Mouse (Mus musculus) fat pad, adult 2 months (tissue): ENCODE measurements around the gene Ubc.
"Not testable (repeated sequence)": the region's sequence is repeated elsewhere in the genome, so short reads cannot be mapped to it uniquely, and the experiment has no call there.

Source experiments
- DNase-seq: peaks from one replicate; pipeline ENCODE4 v3.0.0-alpha.2; 2011; ENCODE audit warnings: low read depth, low spot score; ENCODE audit errors: extremely low read depth

The Ubc gene

DNA sequence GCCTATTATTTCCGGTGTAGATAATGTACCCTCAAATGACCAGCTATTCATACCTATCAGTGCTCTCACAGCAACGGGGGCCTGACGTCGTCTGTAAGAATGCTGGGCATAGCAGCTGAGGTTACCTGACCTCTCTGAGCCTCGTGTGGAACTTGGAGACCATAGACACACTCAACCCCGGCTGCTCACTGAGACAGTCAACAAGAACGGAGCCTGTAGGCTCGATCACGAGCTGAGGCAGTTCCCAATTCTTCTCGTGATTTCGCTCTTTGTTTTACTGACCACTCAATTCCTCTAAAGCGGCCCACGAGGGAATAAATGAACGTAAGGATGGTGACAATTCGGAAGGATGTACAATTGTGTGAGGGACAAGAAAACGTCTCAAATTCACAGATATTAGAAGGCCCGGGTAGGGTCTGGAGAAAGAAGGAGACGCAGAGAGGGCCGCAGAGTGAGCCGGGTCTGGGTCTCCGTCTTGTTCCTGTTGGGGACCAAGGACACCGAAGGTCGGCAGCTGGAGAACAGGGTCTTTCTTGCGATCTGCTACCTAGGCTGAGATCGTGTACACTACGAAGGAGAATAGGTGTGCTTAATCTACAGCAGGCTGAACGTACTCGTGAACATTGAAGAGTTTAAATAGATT lies 15.0 kb upstream of the Ubc start:
- no peak for DNase-seq

DNA sequence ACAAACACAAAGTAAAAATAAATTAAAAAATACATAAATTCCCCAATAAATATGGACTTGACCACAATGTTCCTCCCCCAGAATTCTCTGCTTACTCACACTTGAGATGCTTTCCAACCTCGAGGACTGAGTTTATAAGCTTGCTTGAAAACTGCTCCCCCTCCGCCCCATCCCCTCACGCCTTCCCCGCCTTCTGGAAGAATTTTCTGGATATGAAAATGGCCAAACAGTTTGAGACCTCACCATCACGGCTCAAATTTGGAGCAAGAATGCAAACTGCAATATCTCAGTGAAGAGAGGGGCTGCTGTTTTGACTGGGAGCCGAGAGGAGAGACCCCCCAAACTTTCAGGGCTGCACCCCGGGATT lies 14.5 kb upstream of the Ubc start:
- DNase-seq: no peak

DNA sequence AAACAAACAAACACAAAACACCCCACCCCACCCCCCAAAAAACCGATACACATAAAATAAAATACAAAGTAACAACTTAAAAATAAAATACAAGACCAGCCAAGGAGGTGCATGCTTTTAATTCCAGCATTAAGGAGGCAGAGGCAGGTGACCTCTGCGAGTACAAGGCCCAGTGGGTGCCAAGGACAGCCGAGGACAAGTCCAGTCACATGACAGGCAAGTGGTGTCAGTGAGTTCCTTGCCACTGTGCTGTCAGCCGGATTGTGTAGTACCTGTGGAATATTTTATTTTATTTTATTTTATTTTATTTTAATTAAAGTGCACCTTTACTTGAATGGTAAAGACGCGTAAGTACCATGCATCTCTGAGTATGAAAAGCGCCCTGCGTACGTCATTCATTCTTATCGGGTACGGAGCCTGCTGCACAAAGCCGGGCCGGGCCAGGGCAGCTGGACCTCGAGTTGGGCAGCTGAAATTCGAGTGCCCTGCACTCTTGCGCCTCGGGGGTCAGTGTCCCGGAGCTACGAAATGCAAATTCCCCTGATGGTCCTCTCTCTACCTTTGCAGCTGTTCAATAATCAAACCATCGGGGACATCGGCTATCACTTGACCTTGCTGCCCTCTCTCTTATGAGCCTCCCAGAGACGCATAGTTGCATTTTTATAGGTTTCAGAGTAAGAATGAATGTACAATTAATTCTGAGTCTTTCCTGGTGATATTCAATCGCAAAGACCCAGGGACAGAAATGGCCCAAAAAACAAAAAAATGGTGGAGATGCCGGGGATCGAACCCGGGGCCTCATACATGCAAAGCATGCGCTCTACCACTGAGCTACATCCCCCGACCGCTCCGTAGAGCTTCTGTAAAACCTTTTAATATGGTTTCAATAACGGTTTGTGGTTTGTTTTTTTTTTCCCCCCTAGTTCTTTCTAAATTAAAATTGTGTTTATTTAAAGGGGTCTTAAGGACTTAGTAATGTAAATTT lies 13.8 kb upstream of the Ubc start:
- DNase-seq: no peak

DNA sequence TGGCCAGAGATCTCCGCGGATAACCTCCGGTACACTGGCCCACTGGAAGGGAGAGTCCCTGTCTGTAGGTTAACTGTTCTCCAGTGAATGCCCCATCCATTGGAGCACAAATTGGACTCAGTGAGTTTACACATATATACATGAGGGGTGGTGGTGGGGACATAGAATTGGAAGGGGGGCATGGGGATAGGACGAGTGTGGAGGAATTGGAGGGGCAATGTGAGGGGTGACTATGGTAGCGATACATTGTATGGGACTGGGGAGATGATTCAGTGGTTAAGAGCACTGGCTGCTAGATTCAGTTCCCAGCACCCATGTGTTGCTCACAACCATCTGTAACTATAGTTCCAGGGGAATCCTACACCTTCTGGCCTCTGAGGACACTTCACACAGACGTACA lies 13.0 kb upstream of the Ubc start:
- DNase-seq: no peak

DNA sequence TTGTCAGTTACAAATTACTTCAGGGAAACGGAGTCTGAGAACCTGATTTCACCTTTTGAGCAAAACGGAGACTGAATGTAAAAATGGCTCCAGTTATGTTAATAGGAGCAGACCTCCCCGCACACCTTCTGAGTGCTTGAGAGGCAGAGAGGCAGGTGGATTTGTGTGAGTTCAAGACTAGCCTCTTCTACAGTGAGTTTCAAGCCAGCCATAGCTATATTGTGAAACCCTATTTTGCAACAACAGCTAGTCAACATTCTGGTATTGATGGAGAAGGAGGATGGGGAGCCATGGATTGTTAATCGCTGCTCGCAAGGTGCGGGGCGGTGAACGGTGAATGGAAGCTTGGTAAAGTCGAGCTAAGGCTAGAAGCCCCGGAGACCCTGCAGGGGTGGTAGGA lies 12.5 kb upstream of the Ubc start:
- DNase-seq: no peak

DNA sequence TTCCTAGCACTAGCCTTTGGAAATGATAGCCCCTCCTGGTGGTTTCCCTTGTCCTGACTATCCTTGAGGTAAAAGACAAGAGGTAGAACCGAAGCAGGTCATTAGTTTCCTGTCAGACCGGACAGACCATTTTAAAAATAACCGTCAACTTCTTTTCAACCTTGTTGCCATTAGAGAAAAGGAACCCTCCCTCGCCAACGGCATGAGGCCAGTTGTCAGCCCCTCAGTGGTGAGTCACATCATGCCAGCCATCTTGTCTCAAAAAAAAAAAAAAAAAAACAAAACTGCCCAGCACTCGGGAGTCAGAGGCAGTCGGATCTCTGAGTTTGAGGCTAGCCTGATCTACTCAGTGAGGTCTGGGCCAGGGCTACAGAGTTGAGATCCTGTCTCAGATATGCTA lies 10.9 kb upstream of the Ubc start:
- no peak for DNase-seq

DNA sequence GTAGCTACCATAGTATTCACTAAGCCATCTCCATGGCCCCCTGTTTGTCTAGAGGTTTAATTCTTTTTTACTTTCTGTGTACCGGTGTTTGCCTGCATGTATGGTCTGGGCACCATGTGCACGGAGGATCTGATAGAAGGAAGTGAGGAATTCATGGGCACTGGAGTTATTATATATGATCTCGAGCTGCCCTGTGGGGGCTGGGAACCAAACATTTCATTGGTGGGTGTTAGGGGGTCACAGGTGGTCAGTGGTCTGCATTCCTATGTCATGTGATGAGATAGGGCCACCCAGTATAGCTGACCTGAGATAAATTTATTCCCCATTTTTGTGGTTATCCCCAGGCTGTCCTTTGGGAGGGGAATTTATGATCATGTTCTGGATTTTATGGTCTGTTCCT lies 5.0 kb upstream of the Ubc start:
- DNase-seq: no peak

DNA sequence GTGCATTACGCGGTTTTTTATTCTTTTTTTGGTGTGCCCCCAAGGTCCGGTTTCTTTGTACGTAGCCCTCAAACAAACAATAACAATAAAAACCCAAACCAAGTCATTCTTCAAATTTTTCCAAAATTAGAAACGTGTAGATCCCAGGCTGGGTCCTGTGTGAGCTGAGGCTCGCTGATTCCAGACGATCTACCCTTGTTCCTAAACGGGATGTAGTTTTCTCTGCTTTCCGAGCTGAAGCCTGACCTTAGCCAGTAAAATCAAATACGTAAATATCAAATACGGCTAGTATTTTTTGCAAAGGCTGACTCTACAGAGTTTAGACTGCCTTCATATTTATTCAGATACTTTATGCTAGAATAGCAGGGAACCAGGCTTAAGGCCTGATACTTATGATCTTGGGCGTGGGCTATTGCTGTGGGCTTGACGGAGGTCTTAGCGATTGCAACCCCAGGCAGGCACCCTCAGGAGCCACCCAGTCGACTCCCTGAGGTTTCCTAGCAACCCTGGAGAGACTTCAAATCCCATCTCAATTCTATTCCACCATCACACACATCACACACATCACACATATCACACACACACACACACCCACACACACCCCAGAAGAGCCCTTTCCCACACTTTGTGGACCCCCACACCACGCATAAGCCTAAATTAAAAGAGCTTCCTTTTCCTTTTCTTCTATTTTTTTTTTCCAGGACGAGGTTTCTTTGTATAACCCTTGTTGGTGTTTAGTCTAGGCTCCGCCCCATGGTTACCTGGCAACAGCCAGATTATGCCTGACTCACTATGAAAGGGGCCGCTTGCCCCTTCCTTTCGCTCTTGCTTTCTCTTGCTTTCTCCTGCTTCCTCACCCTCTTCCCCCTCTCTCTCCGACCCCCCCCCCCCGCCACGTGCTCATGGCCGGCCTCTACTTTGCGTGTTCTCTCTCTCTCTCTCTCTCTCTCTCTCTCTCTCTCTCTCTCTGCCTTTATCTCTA lies 3.9 kb upstream of the Ubc start:
- DNase-seq: no peak

DNA sequence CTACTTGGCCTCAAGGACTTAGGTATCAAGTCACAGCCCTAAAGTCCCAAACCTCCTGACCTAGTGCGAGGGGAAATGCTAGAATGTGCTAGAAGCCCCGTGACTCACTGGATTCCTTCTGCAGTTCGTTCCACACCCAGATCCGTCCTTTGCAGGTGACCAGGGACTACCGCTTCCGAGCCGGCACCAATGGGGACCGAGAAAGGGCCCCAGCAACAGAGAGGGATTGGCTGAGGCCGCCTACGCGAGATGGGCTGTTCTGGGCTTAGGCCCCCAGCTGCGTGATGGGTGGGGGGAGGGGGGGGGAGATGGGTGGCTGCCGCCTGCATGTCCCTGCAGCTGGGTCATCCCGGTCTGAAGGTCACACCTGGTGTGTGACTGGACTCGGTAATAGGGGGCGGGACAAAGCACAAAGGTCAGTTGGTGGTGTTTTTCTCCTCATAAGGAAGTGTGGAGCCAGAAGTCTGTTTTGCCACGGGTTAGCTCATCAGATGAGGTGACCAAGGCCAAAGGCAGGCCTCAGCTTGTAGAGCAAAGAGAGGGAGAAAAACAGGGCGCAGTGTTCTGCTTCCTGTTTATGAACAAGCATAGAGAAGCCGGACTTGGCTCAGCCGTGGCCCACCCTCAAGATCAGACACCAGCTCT lies 3.1 kb upstream of the Ubc start:
- peak; percentile 95 for DNase-seq

DNA sequence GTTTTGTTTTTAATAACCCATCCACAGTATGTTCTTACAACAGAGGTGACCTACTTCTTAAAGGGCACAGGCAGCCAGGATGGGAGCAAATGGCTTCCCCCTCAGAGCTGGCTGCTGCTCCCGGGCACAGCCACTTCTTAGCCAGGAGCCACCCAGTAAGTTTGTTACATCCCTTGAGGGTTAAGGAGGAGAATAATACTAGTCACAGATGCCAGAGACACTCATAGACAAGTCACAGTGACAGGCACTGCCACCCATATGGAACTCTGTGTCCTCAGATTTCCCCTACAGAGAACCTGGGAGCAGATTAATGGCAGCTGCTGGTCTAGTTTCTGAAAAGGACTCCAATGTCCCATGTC lies 2.6 kb upstream of the Ubc start:
- no peak for DNase-seq

DNA sequence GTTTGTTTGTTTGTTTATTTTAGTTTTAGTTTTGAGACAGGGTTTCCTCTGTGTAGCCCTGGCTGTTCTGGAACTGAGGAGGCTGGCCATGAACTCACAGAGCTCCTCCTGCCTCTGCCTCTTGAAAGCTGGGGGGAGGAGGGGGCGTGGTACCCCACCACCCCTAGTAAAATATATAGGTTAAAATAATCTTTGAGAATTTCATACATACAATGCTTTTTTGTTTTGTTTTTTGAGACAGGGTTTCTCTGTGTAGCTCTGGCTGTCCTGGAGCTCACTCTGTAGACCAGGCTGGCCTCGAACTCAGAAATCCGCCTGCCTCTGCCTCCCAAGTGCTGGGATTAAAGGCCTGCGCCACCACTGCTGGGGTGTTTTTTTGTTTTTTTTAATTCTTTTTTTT lies 2.2 kb upstream of the Ubc start:
- DNase-seq: not testable (repeated sequence)

DNA sequence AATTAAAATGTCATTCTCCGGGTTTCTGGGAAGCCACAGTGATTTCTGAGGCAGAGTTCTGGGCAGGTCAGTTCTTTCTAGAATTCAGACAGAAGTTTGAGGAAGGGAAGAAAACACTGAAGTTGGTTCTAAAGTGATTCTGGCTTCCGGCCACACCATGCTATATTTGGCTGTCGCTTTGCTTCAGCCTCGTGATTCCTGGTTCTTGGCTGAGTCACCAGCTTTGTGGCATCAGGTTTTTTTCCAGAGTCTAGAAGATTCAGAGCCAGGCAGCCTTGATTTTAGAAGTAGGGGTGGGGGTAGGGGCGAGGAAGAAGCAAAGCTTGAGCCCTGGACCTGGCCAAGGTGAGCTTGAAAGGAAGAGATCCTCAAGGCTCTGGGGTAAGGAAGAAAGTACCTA lies 1.6 kb upstream of the Ubc start:
- no peak for DNase-seq

DNA sequence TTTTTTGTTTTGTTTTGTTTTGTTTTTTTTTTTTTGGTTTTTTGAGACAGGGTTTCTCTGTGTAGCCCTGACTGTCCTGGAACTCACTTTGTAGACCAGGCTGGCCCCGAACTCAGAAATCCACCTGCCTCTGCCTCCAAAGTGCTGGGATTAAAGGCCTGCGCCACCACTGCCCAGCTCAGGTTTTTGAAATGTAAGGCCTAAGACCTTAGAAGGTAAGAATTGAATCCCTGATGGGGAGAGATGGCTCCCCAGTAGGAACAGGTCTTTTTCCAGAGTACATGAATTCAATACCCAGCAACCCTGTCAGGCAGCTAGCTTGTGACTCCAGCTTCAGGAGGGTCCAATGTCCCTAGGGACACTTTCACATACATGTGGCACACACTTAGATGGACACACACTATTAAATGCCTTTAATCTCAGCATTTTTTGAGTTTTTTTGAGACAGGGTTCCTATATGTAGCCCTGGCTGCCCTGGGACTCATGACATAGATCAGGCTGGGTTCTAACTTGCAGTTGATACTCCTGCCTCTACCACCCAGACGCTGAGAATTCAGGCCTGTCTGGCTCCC lies 990 bp upstream of the Ubc start:
- DNase-seq: no peak

DNA sequence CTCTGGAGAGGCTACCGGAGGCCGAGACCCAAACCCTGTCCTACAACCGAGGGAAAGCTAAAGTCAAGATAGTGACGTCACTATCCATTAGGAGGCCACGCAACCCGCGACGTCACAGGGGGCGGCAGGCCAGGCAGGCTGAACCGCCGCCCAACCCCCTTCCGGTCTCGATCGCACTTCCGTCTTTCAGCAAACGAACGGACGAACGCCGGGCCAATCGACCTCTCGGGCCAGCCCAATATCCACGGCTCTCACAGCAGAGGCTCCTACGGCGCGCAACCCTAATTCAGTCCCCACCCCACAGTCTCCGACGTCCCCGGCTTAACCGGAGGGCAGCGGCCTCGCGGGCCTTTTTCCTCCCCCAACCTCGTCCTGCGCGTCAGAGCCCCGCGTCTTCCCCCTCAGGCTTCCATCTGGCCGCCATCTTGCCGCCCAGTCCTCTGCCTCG lies 847 bp downstream of the Ubc start, which contains the start of gene Gm10382:
Gene Gm10382 (plus strand): TSS at position 192 of the 448 bp plus-strand sequence.
- DNase-seq: no peak

DNA sequence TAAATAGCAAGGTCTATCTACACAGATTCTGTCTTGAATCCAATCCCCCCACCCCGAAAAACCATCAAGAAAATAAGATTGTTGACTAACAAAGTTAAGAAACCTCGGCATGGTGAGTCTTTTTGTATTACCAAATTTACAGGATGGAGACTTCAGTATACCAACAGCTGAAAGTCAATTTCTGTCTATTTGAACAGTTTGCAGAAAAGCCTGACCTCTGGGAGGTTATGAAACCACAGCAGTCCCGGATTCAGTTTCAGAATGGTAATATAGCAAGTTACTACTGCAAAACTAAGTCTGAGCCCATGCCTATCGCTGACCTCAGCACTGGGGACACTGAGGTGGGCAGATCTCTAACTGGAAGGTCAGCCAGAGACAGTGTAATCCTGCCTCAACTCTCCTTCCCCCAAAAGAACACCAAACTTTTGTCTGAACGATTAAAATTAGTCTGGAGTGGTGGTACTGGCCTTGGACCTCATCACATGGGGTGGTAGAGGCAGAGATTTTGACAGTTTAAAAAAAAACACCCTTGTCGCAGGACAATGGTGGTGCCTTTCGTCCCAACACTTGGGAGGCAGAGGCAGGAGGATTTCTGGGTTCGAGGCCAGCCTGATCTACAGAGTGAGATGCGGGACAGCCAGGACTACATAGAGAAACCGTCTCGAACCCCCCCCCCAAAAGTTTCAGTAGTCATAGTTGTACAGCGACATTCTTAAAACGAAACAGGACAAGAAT lies 1.5 kb downstream of the Ubc start:
- no peak for DNase-seq

DNA sequence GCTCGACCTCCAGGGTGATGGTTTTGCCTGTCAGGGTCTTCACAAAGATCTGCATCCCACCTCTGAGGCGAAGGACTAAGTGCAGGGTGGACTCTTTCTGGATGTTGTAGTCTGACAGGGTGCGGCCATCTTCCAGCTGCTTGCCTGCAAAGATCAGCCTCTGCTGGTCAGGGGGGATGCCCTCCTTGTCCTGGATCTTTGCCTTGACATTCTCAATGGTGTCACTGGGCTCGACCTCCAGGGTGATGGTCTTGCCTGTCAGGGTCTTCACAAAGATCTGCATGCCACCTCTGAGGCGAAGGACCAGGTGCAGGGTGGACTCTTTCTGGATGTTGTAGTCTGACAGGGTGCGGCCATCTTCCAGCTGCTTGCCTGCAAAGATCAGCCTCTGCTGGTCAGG lies 2.7 kb downstream of the Ubc start:
- DNase-seq: not testable (repeated sequence)

DNA sequence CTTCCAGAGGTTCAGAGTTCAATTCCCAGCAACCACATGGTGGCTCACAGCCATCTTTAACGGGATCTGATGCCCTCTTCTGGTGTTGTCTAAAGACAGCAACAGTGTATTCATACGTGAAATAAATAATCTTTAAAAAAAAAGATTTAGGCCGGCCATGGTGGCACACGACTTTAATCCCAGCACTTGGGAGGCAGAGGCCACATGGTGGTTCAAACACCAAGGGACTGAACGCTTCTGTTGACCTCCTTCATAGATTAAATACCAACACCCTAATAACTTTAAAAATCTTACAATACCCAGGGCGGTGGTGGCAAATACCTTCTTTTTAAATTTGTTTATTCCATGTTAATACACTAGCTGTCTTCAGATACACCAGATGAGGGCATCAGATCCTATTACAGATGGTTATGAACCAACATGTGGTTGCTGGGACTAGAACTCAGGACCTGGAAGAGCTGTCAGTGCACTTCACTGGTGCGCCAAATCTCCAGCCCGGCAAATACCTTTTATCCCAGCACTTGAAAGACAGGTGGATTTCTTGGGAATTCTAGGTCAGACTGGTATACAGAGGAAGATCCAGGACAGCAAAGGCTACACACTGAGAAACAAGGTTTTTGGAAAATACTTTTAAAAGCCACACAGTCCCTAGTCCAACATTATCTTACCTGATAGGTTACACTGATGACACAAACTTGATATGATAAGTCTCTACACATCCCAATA lies 4.6 kb downstream of the Ubc start:
- no peak for DNase-seq

DNA sequence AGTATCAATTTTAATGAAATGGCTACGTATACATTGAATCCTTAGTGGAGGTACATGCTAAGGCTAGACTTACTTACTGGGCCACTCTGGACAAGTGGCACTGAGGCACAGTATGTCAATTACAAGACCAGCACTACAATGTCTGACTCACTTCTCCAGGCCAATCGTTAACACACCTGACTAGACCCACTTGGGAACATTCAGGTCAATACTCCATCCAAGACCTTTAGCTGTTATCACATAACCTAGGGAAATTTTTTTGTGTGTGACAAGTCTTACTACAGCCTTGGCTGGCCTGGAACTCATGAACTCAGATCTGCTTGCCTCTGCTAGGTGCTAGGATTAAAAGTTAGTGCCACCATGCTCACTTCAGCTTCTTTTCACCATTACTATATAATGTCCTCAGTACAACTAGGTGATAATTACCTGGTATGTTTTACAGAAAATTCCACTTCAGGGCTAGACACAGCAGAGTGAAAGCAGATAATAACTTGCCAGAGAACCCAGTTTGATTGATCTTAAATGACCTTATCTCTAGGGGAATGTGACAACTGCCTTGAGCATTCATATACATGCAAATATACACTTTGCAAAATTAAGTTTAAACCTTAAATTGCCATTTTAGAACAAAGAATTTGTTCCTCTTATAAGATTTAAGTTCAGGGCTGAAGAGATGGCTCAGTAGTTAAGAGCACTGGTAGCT lies 5.3 kb downstream of the Ubc start:
- DNase-seq: no peak
